Mouse (Mus musculus): Measurements from ENCODE around the gene Vmn2r7.

GRCm38 (mm10) chr3:64782901-64783300, 61.7 kb downstream of the Vmn2r7 start:
- TF ChIP-seq CTCF (IDR thresholded peaks at IDR 0.05; ENCODE audit: insufficient read depth, low read depth, low read length) (no peak), POLR2A (IDR thresholded peaks at IDR 0.05; ENCODE audit: insufficient read depth, low read depth, low read length) (no peak)
